Mouse (Mus musculus): Measurements from ENCODE around the gene Znrf1. TPM values are rescaled to one million over a fixed set of nuclear protein-coding genes. Genes with fewer than 3 reads are reported as not detected.
"Not testable (repeated sequence)": the region's sequence is repeated elsewhere in the genome, so short reads cannot be mapped to it uniquely, and the experiment has no call there.

Znrf1 gene
- total RNA-seq, 1 experiment: 38.4 TPM

DNA sequence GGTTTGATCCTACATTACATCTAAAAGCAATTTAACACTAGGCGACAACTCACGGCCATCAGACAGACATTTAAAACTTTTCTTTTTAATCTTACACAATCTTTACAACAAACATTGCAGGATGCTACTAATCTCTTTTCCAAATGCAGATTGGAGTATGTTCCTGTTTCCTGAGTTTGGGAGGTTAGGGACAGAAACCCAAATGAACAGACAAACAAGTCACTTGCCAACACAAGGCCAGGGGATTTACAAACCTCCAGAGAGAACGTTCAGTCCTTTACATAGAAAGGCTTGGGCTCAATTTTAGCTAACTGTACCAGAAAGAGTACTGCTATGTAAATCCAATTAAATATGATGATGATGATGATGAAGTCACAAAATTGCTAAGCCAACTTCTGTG is 42.7 kb upstream of the Znrf1 start:
- Histone ChIP-seq H3K9ac (ENCODE audit: insufficient read depth, low read depth, low read length, poor library complexity, severe bottlenecking) (no peak overlapping the region), H3K4me3 (ENCODE audit: insufficient read depth in 1 of 2, low read depth in 1 of 2, low read length in 2 of 2, poor library complexity in 1 of 2, severe bottlenecking in 1 of 2) (no peak overlapping the region), H3K4me1 (ENCODE audit: control insufficient read depth in 2 of 2, insufficient read depth in 2 of 2, low read length in 2 of 2, poor library complexity in 1 of 2) (no peaks in the 10 kb centered on the region), H3K36me3 (ENCODE audit: control insufficient read depth, insufficient read depth, low read length, poor library complexity, severe bottlenecking) (peaks cover 13% of the 10 kb centered on the region; the same call in 1 of the 2 replicates), H3K27ac (ENCODE audit: insufficient read depth, low read depth, low read length, poor library complexity, severe bottlenecking) (no peak overlapping the region), H3K9me3 (ENCODE audit: control insufficient read depth, insufficient read depth, low read depth, low read length) (no peaks in the 10 kb centered on the region)
- no peak for DNase-seq (ENCODE audit: low read depth, low spot score)
- in situ Hi-C loops (cut with MboI; ENCODE audit: low sequenced_read_pairs in 2 of 2, unreplicated experiment in 2 of 2): no loop called here
- TF ChIP-seq ZNF384 (IDR thresholded peaks at IDR 0.05; ENCODE audit: low read depth, low read length): no peak
- TF ChIP-seq HCFC1 (IDR thresholded peaks at IDR 0.05; ENCODE audit: borderline replicate concordance, insufficient read depth, low read length): no peak
- no peak for TF ChIP-seq MAFK (IDR thresholded peaks at IDR 0.05; ENCODE audit: insufficient read depth, low read depth, low read length)
- no peak for TF ChIP-seq CHD2 (IDR thresholded peaks at IDR 0.05; ENCODE audit: low read depth, low read length)
- TF ChIP-seq ZC3H11A (IDR thresholded peaks at IDR 0.05; ENCODE audit: borderline replicate concordance, low read depth, low read length): no peak

GRCm38 (mm10) chr8:111496326-111496725 is 39.6 kb upstream of the Znrf1 start:
- peaks cover 12% of the 10 kb centered on the region; the same call in 1 of the 2 replicates for H3K36me3 ChIP-seq (ENCODE audit: control insufficient read depth, insufficient read depth, low read length, poor library complexity, severe bottlenecking)
- H3K4me1 ChIP-seq (ENCODE audit: control insufficient read depth in 2 of 2, insufficient read depth in 2 of 2, low read length in 2 of 2, poor library complexity in 1 of 2): no peaks in the 10 kb centered on the region
- in situ Hi-C loops (cut with MboI; ENCODE audit: low sequenced_read_pairs in 2 of 2, unreplicated experiment in 2 of 2): no loop called here
- H3K4me3 ChIP-seq (ENCODE audit: insufficient read depth in 1 of 2, low read depth in 1 of 2, low read length in 2 of 2, poor library complexity in 1 of 2, severe bottlenecking in 1 of 2): no peak overlapping the region
- DNase-seq (ENCODE audit: low read depth, low spot score): no peak
- TF ChIP-seq HCFC1 (IDR thresholded peaks at IDR 0.05; ENCODE audit: borderline replicate concordance, insufficient read depth, low read length) (no peak), MAFK (IDR thresholded peaks at IDR 0.05; ENCODE audit: insufficient read depth, low read depth, low read length) (no peak), ZC3H11A (IDR thresholded peaks at IDR 0.05; ENCODE audit: borderline replicate concordance, low read depth, low read length) (no peak), ZNF384 (IDR thresholded peaks at IDR 0.05; ENCODE audit: low read depth, low read length) (no peak), CHD2 (IDR thresholded peaks at IDR 0.05; ENCODE audit: low read depth, low read length) (no peak)
- no peaks in the 10 kb centered on the region for H3K9me3 ChIP-seq (ENCODE audit: control insufficient read depth, insufficient read depth, low read depth, low read length)
- no peak overlapping the region for H3K9ac ChIP-seq (ENCODE audit: insufficient read depth, low read depth, low read length, poor library complexity, severe bottlenecking)
- H3K27ac ChIP-seq (ENCODE audit: insufficient read depth, low read depth, low read length, poor library complexity, severe bottlenecking): no peak overlapping the region

- H3K4me3 ChIP-seq (ENCODE audit: insufficient read depth in 1 of 2, low read depth in 1 of 2, low read length in 2 of 2, poor library complexity in 1 of 2, severe bottlenecking in 1 of 2); in situ Hi-C loops (cut with MboI; ENCODE audit: low sequenced_read_pairs in 2 of 2, unreplicated experiment in 2 of 2); H3K4me1 ChIP-seq (ENCODE audit: control insufficient read depth in 2 of 2, insufficient read depth in 2 of 2, low read length in 2 of 2, poor library complexity in 1 of 2); H3K9ac ChIP-seq (ENCODE audit: insufficient read depth, low read depth, low read length, poor library complexity, severe bottlenecking); H3K9me3 ChIP-seq (ENCODE audit: control insufficient read depth, insufficient read depth, low read depth, low read length); DNase-seq (ENCODE audit: low read depth, low spot score); H3K27ac ChIP-seq (ENCODE audit: insufficient read depth, low read depth, low read length, poor library complexity, severe bottlenecking): not testable (repeated sequence)
- peaks cover 12% of the 10 kb centered on the region; the same call in 1 of the 2 replicates for H3K36me3 ChIP-seq (ENCODE audit: control insufficient read depth, insufficient read depth, low read length, poor library complexity, severe bottlenecking)
Measured at GRCm38 (mm10) chr8:111498249-111498648, 37.6 kb upstream of the Znrf1 start.

- in situ Hi-C loops (cut with MboI; ENCODE audit: low sequenced_read_pairs in 2 of 2, unreplicated experiment in 2 of 2): no loop called here
- TF ChIP-seq ZNF384 (IDR thresholded peaks at IDR 0.05; ENCODE audit: low read depth, low read length): no peak
- TF ChIP-seq HCFC1 (IDR thresholded peaks at IDR 0.05; ENCODE audit: borderline replicate concordance, insufficient read depth, low read length): no peak
- TF ChIP-seq CHD2 (IDR thresholded peaks at IDR 0.05; ENCODE audit: low read depth, low read length): no peak
- TF ChIP-seq MAFK (IDR thresholded peaks at IDR 0.05; ENCODE audit: insufficient read depth, low read depth, low read length): no peak
- no peak for TF ChIP-seq ZC3H11A (IDR thresholded peaks at IDR 0.05; ENCODE audit: borderline replicate concordance, low read depth, low read length)
- no peaks in the 10 kb centered on the region for H3K9me3 ChIP-seq (ENCODE audit: control insufficient read depth, insufficient read depth, low read depth, low read length)
- peaks cover 11% of the 10 kb centered on the region; the same call in 1 of the 2 replicates for H3K36me3 ChIP-seq (ENCODE audit: control insufficient read depth, insufficient read depth, low read length, poor library complexity, severe bottlenecking)
- no peak overlapping the region for H3K9ac ChIP-seq (ENCODE audit: insufficient read depth, low read depth, low read length, poor library complexity, severe bottlenecking)
- DNase-seq (ENCODE audit: low read depth, low spot score): no peak
- no peaks in the 10 kb centered on the region for H3K4me1 ChIP-seq (ENCODE audit: control insufficient read depth in 2 of 2, insufficient read depth in 2 of 2, low read length in 2 of 2, poor library complexity in 1 of 2)
- H3K4me3 ChIP-seq (ENCODE audit: insufficient read depth in 1 of 2, low read depth in 1 of 2, low read length in 2 of 2, poor library complexity in 1 of 2, severe bottlenecking in 1 of 2): no peak overlapping the region
- H3K27ac ChIP-seq (ENCODE audit: insufficient read depth, low read depth, low read length, poor library complexity, severe bottlenecking): no peak overlapping the region
Measured at GRCm38 (mm10) chr8:111501724-111502464, 34.0 kb upstream of the Znrf1 start.

DNA sequence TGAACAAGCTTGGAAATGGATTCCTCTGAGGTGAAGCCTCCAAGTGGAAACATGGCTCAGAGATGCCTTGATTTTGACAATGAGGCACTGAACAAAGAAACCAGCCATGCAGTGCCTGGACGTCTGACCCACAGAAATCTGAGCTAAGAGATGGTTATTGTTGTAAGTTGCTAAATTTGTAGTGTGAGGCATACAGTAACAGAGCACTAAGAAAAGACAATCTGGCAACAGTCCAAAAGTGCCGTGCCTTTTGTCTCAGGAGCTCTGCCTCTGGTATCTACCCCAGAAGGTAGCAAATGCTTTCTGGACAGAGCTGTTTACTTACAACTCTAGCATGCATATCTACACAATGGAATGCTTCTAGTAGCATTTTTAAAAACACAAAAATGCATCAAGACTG is 27.3 kb upstream of the Znrf1 start:
- Histone ChIP-seq H3K27ac (ENCODE audit: insufficient read depth, low read depth, low read length, poor library complexity, severe bottlenecking) (no peak overlapping the region), H3K9me3 (ENCODE audit: control insufficient read depth, insufficient read depth, low read depth, low read length) (no peaks in the 10 kb centered on the region), H3K36me3 (ENCODE audit: control insufficient read depth, insufficient read depth, low read length, poor library complexity, severe bottlenecking) (peaks cover 7% of the 10 kb centered on the region; the same call in 1 of the 2 replicates), H3K9ac (ENCODE audit: insufficient read depth, low read depth, low read length, poor library complexity, severe bottlenecking) (no peak overlapping the region), H3K4me3 (ENCODE audit: insufficient read depth in 1 of 2, low read depth in 1 of 2, low read length in 2 of 2, poor library complexity in 1 of 2, severe bottlenecking in 1 of 2) (no peak overlapping the region), H3K4me1 (ENCODE audit: control insufficient read depth in 2 of 2, insufficient read depth in 2 of 2, low read length in 2 of 2, poor library complexity in 1 of 2) (peaks cover 2 to 6% of the 10 kb centered on the region in 2 experiments; a peak in 1 of 4 replicates)
- TF ChIP-seq ZC3H11A (IDR thresholded peaks at IDR 0.05; ENCODE audit: borderline replicate concordance, low read depth, low read length) (no peak), ZNF384 (IDR thresholded peaks at IDR 0.05; ENCODE audit: low read depth, low read length) (no peak), CHD2 (IDR thresholded peaks at IDR 0.05; ENCODE audit: low read depth, low read length) (no peak), MAFK (IDR thresholded peaks at IDR 0.05; ENCODE audit: insufficient read depth, low read depth, low read length) (no peak), HCFC1 (IDR thresholded peaks at IDR 0.05; ENCODE audit: borderline replicate concordance, insufficient read depth, low read length) (no peak)
- in situ Hi-C loops (cut with MboI; ENCODE audit: low sequenced_read_pairs in 2 of 2, unreplicated experiment in 2 of 2): no loop called here
- DNase-seq (ENCODE audit: low read depth, low spot score): no peak
